Mouse (Mus musculus) brain, embryonic 14.5 days (tissue): ENCODE results near the gene Dpm2.

Experiments
- CTCF ChIP-seq: fragments of 200-500 bp; IDR thresholded peaks from 2 replicates; pipeline ENCODE4 v1.5.1; 2012; ENCODE audit warnings: inconsistent platforms, mild to moderate bottlenecking, moderate library complexity, borderline replicate concordance; ENCODE audit not compliant: insufficient read depth, insufficient read length; ENCODE audit errors: extremely low read depth
- POLR2A ChIP-seq: fragments of 200-500 bp; IDR thresholded peaks from 2 replicates; pipeline ENCODE4 v1.6.1; 2012; ENCODE audit warnings: mild to moderate bottlenecking, inconsistent platforms, borderline replicate concordance; ENCODE audit not compliant: poor library complexity, insufficient read depth, insufficient read length, severe bottlenecking; ENCODE audit errors: extremely low read depth

DNA sequence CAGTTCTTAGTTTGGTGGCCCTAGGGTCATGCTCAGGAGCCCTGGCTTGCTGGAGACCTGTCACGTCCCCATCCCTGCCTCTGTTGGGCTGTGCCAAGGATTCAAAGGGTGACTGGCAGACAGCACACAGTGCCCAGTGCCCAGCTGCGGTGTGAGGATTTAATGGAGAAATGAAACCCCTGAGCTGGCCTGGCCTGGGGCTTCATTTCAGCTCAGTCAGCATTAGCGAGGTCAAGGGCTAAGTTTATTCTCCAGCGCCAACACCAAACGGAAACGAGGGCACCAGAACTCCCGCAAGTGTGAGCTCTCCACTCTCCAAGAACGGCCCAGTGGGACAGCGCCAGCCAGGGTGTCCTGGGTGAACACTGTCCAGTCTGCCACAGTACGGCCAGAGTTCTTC lies 19.6 kb downstream of the Dpm2 start:
- no peak for TF ChIP-seq CTCF
- no peak for TF ChIP-seq POLR2A
